Mouse (Mus musculus) spleen, adult 2 months (tissue): ENCODE data around the gene 1700069L16Rik. TPM values are rescaled to one million over a fixed set of nuclear protein-coding genes. Genes with fewer than 3 reads are reported as not detected.

Experiments
- DNase-seq, 2 experiments: peaks; one replicate each; pipeline versions ENCODE4 v3.0.0 to v3.0.0-alpha.2; 2012 to 2021; ENCODE audit warnings: low spot score in 2 of 2, low read depth in 1 of 2
- H3K27ac ChIP-seq: fragments of 200-500 bp; 2 replicates; pipeline ENCODE4 v1.5.1; 2012; ENCODE audit warnings: low read length, inconsistent platforms; ENCODE audit not compliant: insufficient read depth
- H3K27me3 ChIP-seq: fragments of 200-500 bp; 2 replicates; pipeline ENCODE4 v1.6.1; 2012; ENCODE audit warnings: mild to moderate bottlenecking, moderate library complexity, low read length, inconsistent platforms; ENCODE audit not compliant: control insufficient read depth, insufficient read depth
- H3K36me3 ChIP-seq: fragments of 200-500 bp; 2 replicates; pipeline ENCODE4 v1.6.1; 2012; ENCODE audit warnings: mild to moderate bottlenecking, low read length, inconsistent platforms; ENCODE audit not compliant: control insufficient read depth, insufficient read depth
- H3K4me1 ChIP-seq: fragments of 200-500 bp; 2 replicates; pipeline ENCODE4 v1.6.1; 2011; ENCODE audit warnings: inconsistent platforms; ENCODE audit not compliant: control insufficient read depth, insufficient read depth, insufficient read length
- H3K4me3 ChIP-seq: fragments of 200-500 bp; 2 replicates; pipeline ENCODE4 v1.5.1; 2011; ENCODE audit warnings: mild to moderate bottlenecking, inconsistent platforms; ENCODE audit not compliant: insufficient read depth, insufficient read length; ENCODE audit errors: extremely low read depth
- CTCF ChIP-seq: fragments of 200-500 bp; IDR thresholded peaks from 2 replicates; pipeline ENCODE4 v1.5.1; 2011; ENCODE audit warnings: mild to moderate bottlenecking, inconsistent platforms; ENCODE audit not compliant: insufficient read depth, insufficient read length, insufficient replicate concordance; ENCODE audit errors: extremely low read depth
- POLR2A ChIP-seq: fragments of 200-500 bp; IDR thresholded peaks from 2 replicates; pipeline ENCODE4 v1.6.1; 2011; ENCODE audit warnings: low read depth, low read length, inconsistent platforms
- WGBS: fragments of 180-500 bp; shearing (Covaris S2); methylation state at CpG from one replicate; pipeline ENCODE4 v1.1.7; 2018; 5-methylcytosine and 5-hydroxymethylcytosine counted together
- polyA plus RNA-seq: library from polyadenylated mRNA; depleted of rRNA; stranded (reverse); fragments of >200 nt; gene quantifications from 2 replicates; pipeline ENCODE4 v1.2.3, GENCODE M21; 2012

The 1700069L16Rik gene
- polyA plus RNA-seq, 1 experiment: not detected

GRCm38 (mm10) chr5:113703803-113704585, 20.6 kb downstream of the 1700069L16Rik start:
- 54% methylated on average over 21 of the region's 21 CpGs for WGBS

DNA sequence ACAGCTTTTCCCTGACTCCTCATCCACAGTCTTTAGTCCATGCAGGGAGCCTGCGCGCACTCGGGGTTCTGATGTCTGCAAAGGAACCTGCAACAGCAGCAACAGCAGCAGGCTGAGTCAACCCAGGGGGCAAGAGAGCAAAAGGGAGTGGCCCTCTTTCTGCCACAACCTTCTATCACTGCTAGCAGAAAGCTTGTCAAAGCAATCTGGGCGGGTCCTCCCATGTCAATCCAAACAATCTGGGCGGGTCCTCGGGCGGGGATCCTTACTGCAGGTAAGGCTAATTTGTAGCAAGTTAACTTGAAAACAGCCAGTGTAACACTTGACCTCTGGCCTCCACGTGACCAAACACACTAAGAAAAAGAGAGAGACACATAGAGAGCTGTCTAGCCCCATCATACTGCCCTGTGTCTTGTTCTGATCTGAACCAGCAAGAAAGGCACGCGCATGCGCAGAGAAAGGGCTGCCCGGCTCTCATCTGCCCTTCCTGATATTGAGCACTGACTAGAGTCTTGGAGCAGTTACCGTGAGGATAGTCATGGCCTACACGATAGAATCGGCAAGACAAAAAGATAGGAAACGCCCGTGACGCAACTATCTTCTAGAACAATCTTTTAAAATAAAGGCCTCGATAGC, 24.1 kb downstream of the 1700069L16Rik start:
- DNase-seq: no peak
- H3K36me3 ChIP-seq: no peaks in the 10 kb centered on the region
- TF ChIP-seq POLR2A (no peak), CTCF (no peak)
- no peaks in the 10 kb centered on the region for H3K27me3 ChIP-seq
- no peak overlapping the region for H3K27ac ChIP-seq
- H3K4me1 ChIP-seq: no peaks in the 10 kb centered on the region
- 77% methylated on average over 19 of the region's 19 CpGs for WGBS
- H3K4me3 ChIP-seq: no peak overlapping the region

More at GRCm38 (mm10) chr5:113703803-113704585, 20.6 kb downstream of the 1700069L16Rik start:
- no peaks in the 10 kb centered on the region for H3K27me3 ChIP-seq
- DNase-seq: no peak
- H3K36me3 ChIP-seq: no peaks in the 10 kb centered on the region
- no peak overlapping the region for H3K27ac ChIP-seq
- H3K4me1 ChIP-seq: no peaks in the 10 kb centered on the region
- no peak for TF ChIP-seq CTCF
- no peak for TF ChIP-seq POLR2A
- no peak overlapping the region for H3K4me3 ChIP-seq

DNA sequence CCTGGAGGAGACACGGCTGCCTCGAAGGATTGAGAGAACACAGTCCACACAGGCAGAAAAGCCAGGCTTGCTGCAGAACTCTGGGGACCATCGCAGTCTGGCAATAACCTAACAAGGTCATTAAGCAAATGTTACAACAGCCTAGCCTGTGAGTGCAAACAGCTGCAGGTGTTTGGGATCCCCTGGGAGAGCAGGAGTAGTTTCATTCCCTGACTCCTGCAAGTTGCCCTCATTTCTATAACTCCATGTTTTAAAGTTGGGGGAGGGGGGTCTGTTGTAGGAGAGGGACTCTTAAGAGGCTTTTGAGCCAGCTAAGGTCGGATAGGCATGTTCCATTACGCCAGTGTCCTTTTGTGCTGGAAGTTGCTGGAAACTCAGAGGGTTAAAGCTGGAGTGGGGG, 30.2 kb downstream of the 1700069L16Rik start:
- WGBS: 52% methylated on average over 5 of the region's 5 CpGs
- TF ChIP-seq POLR2A (no peak), CTCF (no peak)
- Histone ChIP-seq H3K36me3 (no peaks in the 10 kb centered on the region), H3K4me3 (no peak overlapping the region), H3K27ac (no peak overlapping the region), H3K4me1 (no peaks in the 10 kb centered on the region), H3K27me3 (no peaks in the 10 kb centered on the region)
- no peak for DNase-seq

DNA sequence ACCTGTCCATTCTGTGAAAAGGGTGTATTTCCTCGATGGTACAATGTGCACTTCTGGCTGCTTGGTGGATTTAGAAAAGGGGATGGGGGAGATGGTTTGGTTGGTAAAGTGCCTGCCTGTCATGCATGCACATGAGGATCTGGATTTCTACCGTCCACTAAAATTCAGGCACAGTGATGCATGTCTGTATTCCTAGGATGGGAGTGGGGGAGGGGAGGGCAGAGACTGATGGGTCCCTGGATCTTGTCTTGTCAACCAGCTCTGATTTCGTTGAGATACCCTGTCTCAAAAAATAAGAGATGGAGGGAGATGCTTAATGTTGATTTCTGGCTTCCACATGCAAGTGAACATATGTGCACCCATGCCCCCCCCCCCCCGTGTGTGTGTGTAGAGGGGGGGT, 30.6 kb downstream of the 1700069L16Rik start:
- no peaks in the 10 kb centered on the region for H3K36me3 ChIP-seq
- 60% methylated on average over 4 of the region's 4 CpGs for WGBS
- TF ChIP-seq CTCF (no peak), POLR2A (no peak)
- no peak for DNase-seq
- no peaks in the 10 kb centered on the region for H3K27me3 ChIP-seq
- no peak overlapping the region for H3K4me3 ChIP-seq
- H3K4me1 ChIP-seq: no peaks in the 10 kb centered on the region
- no peak overlapping the region for H3K27ac ChIP-seq

- 89% methylated on average over 8 of the region's 8 CpGs for WGBS
- Histone ChIP-seq H3K4me3 (no peak overlapping the region), H3K27me3 (no peaks in the 10 kb centered on the region), H3K36me3 (no peaks in the 10 kb centered on the region), H3K4me1 (no peaks in the 10 kb centered on the region), H3K27ac (no peak overlapping the region)
- no peak for TF ChIP-seq POLR2A
- no peak for TF ChIP-seq CTCF
- DNase-seq: no peak
Observed at GRCm38 (mm10) chr5:113693196-113693755, 31.3 kb downstream of the 1700069L16Rik start.

DNA sequence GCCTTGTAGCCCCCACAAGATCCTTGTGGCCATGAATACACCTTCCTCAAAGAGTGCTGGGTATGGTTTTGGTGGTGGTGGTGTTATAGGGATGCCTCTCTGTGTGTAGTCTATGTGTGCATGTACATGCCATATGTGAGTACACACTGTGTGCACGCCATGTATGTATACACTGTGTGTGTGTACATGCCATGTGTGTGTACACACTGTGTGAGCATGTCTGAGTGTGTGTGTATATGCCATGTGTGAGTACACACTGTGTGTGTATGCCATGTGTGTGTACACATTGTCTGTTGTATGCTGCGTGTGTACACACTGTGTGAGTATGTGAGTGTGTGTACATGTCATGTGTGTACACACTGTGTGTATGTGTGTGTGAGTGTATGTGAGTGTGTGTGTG, 33.7 kb downstream of the 1700069L16Rik start:
- Histone ChIP-seq H3K27me3 (no peaks in the 10 kb centered on the region), H3K4me1 (no peaks in the 10 kb centered on the region), H3K4me3 (no peak overlapping the region), H3K27ac (no peak overlapping the region), H3K36me3 (no peaks in the 10 kb centered on the region)
- TF ChIP-seq POLR2A (no peak), CTCF (no peak)
- no peak for DNase-seq
- WGBS: 81% methylated on average over 2 of the region's 2 CpGs
